Mouse (Mus musculus) intestine, postnatal 0 days (tissue): ENCODE results near the gene Nrsn2. TPM values are rescaled to one million over a fixed set of nuclear protein-coding genes. Genes with fewer than 3 reads are reported as not detected.

Source experiments
- ATAC-seq: fragments of 200-750 bp; cut with Nextera tagmentation; 2 replicates; pipeline ENCODE4 v1.8.0; 2017; ENCODE audit warnings: mild to moderate bottlenecking, moderate TSS enrichment, moderate library complexity
- H3K27ac ChIP-seq: fragments of 300-500 bp; sonication (generic); 2 replicates; pipeline ENCODE4 v1.5.1; 2014; ENCODE audit warnings: mild to moderate bottlenecking, low read depth, low read length, moderate library complexity
- H3K27me3 ChIP-seq: fragments of 300-500 bp; sonication (generic); replicated peaks from 2 replicates; pipeline ENCODE4 v1.6.1; 2014; ENCODE audit warnings: low read length, mixed read lengths; ENCODE audit not compliant: control insufficient read depth, insufficient read depth
- H3K36me3 ChIP-seq: fragments of 300-500 bp; sonication (generic); 2 replicates; pipeline ENCODE4 v1.6.1; 2014; ENCODE audit warnings: mild to moderate bottlenecking, moderate library complexity; ENCODE audit not compliant: control insufficient read depth, insufficient read depth
- H3K4me1 ChIP-seq: fragments of 300-500 bp; sonication (generic); replicated peaks from 2 replicates; pipeline ENCODE4 v1.6.1; 2014; ENCODE audit warnings: antibody characterized with exemption, low read length, mixed read lengths; ENCODE audit not compliant: control insufficient read depth, insufficient read depth
- H3K4me2 ChIP-seq: fragments of 300-500 bp; sonication (generic); replicated peaks from 2 replicates; pipeline ENCODE4 v1.6.1; 2014; ENCODE audit warnings: low read depth, mild to moderate bottlenecking, moderate library complexity
- H3K4me3 ChIP-seq: fragments of 300-500 bp; sonication (generic); 2 replicates; pipeline ENCODE4 v1.5.1; 2014; ENCODE audit warnings: low read depth, low read length
- H3K9ac ChIP-seq: fragments of 300-500 bp; sonication (generic); 2 replicates; pipeline ENCODE4 v1.6.1; 2014; ENCODE audit warnings: mild to moderate bottlenecking, low read depth, low read length
- H3K9me3 ChIP-seq: fragments of 300-500 bp; sonication (generic); 2 replicates; pipeline ENCODE4 v1.6.1; 2016; ENCODE audit warnings: mixed run types; ENCODE audit not compliant: control insufficient read depth
- CTCF ChIP-seq: sonication (generic); IDR thresholded peaks from 2 replicates; pipeline ENCODE4 v1.5.1; 2016; ENCODE audit warnings: low read depth, mild to moderate bottlenecking, control low read depth, antibody characterized with exemption, moderate library complexity
- WGBS: fragments of 180-500 bp; shearing (Covaris S2); extraction: QIAGEN DNeasy Blood & Tissue Kit; methylation state at CpG from one replicate; pipeline ENCODE4 v1.1.7; 2014; 5-methylcytosine and 5-hydroxymethylcytosine counted together
- polyA plus RNA-seq: library from polyadenylated mRNA; unstranded; fragments of >200 nt; fragmentation: Nextera tagmentation; extraction: Ambion mirVana; gene quantifications from 2 replicates; pipeline ENCODE4 v1.2.1, GENCODE M21; 2015

Gene Nrsn2
- polyA plus RNA-seq, 1 experiment from 2014 or later, result 4.1 TPM

- 80% methylated on average over 7 of the region's 7 CpGs for whole genome bisulfite sequencing
- no peak for TF ChIP-seq CTCF
- Histone ChIP-seq H3K4me3 (no peak overlapping the region), H3K4me2 (no peak overlapping the region), H3K27ac (no peak overlapping the region), H3K9me3 (no peaks in the 10 kb centered on the region), H3K27me3 (peaks cover 17% of the 10 kb centered on the region), H3K9ac (no peak overlapping the region), H3K36me3 (no peaks in the 10 kb centered on the region), H3K4me1 (no peaks in the 10 kb centered on the region)
- ATAC-seq, result no peak
Observed at GRCm38 (mm10) chr2:152372104-152372503, 4.3 kb downstream of the Nrsn2 start.

- no peaks in the 10 kb centered on the region for H3K4me1 ChIP-seq
- H3K27ac ChIP-seq, result no peak overlapping the region
- H3K4me2 ChIP-seq, result peak overlapping the region; percentile 28; the same call in 1 of the 2 replicates
- no peak overlapping the region for H3K9ac ChIP-seq
- 29% methylated on average over 14 of the region's 14 CpGs for WGBS
- no peaks in the 10 kb centered on the region for H3K36me3 ChIP-seq
- ATAC-seq, result 0 out of 2 replicates have a peak, but pooled peaks have one; percentile 9
- H3K9me3 ChIP-seq, result no peaks in the 10 kb centered on the region
- TF ChIP-seq CTCF, result peak; percentile 96
- H3K4me3 ChIP-seq, result no peak overlapping the region
- no peaks in the 10 kb centered on the region for H3K27me3 ChIP-seq
Observed at GRCm38 (mm10) chr2:152368532-152369140, 7.8 kb downstream of the Nrsn2 start.

- no peak for ATAC-seq
- 64% methylated on average over 5 of the region's 5 CpGs for WGBS
- no peaks in the 10 kb centered on the region for H3K27me3 ChIP-seq
- H3K9me3 ChIP-seq, result no peaks in the 10 kb centered on the region
- H3K36me3 ChIP-seq, result no peaks in the 10 kb centered on the region
- H3K4me2 ChIP-seq, result no peak overlapping the region
- no peaks in the 10 kb centered on the region for H3K4me1 ChIP-seq
- no peak overlapping the region for H3K9ac ChIP-seq
- H3K4me3 ChIP-seq, result no peak overlapping the region
- no peak for TF ChIP-seq CTCF
- H3K27ac ChIP-seq, result no peak overlapping the region
Observed at GRCm38 (mm10) chr2:152367917-152368316, 8.5 kb downstream of the Nrsn2 start.

GRCm38 (mm10) chr2:152363245-152364147, 12.9 kb downstream of the Nrsn2 start:
- TF ChIP-seq CTCF, result peak; percentile 84
- peak; percentile 65 for ATAC-seq
- Histone ChIP-seq H3K4me1 (no peaks in the 10 kb centered on the region), H3K9ac (0 out of 2 replicates have a peak overlapping the region, but pooled peaks have one; percentile 7), H3K4me2 (peak overlapping the region; percentile 55), H3K9me3 (no peaks in the 10 kb centered on the region), H3K27ac (peak overlapping the region; percentile 7; the same call in 1 of the 2 replicates), H3K36me3 (no peaks in the 10 kb centered on the region), H3K4me3 (peak overlapping the region; percentile 14; the same call in 1 of the 2 replicates), H3K27me3 (no peaks in the 10 kb centered on the region)
- 8% methylated on average over 17 of the region's 17 CpGs for WGBS

- WGBS, result 89% methylated on average over 8 of the region's 8 CpGs
- no peaks in the 10 kb centered on the region for H3K27me3 ChIP-seq
- H3K4me3 ChIP-seq, result no peak overlapping the region
- 0 out of 2 replicates have a peak overlapping the region, but pooled peaks have one; percentile 15 for H3K27ac ChIP-seq
- H3K4me2 ChIP-seq, result no peak overlapping the region
- H3K9ac ChIP-seq, result no peak overlapping the region
- no peak for TF ChIP-seq CTCF
- H3K9me3 ChIP-seq, result no peaks in the 10 kb centered on the region
- no peaks in the 10 kb centered on the region for H3K4me1 ChIP-seq
- ATAC-seq, result no peak
- no peaks in the 10 kb centered on the region for H3K36me3 ChIP-seq
Observed at GRCm38 (mm10) chr2:152361193-152361592, 15.2 kb downstream of the Nrsn2 start.

GRCm38 (mm10) chr2:152360271-152360775, 16.1 kb downstream of the Nrsn2 start:
- H3K36me3 ChIP-seq, result no peaks in the 10 kb centered on the region
- no peaks in the 10 kb centered on the region for H3K9me3 ChIP-seq
- ATAC-seq, result peak; percentile 22
- no peak for TF ChIP-seq CTCF
- no peak overlapping the region for H3K9ac ChIP-seq
- no peak overlapping the region for H3K4me2 ChIP-seq
- no peak overlapping the region for H3K4me3 ChIP-seq
- WGBS, result 29% methylated on average over 7 of the region's 7 CpGs
- H3K27ac ChIP-seq, result 0 out of 2 replicates have a peak overlapping the region, but pooled peaks have one; percentile 15
- no peaks in the 10 kb centered on the region for H3K4me1 ChIP-seq
- H3K27me3 ChIP-seq, result no peaks in the 10 kb centered on the region
